Mouse (Mus musculus) small intestine, adult 2 months (tissue): Measurements from ENCODE around the gene Spata32. TPM values are rescaled to one million over a fixed set of nuclear protein-coding genes. Genes with fewer than 3 reads are reported as not detected.
A peak's percentile ranks its signal among the peaks of the same experiment; 100 is the strongest.

Source experiments
- H3K27ac ChIP-seq: fragments of 200-500 bp; 2 replicates; pipeline ENCODE4 v1.5.1; 2012; ENCODE audit warnings: low read depth, low read length, control low read depth, inconsistent platforms; ENCODE audit not compliant: insufficient read depth
- H3K27me3 ChIP-seq: fragments of 200-500 bp; 2 replicates; pipeline ENCODE4 v1.6.1; 2012; ENCODE audit warnings: mild to moderate bottlenecking, moderate library complexity, low read length, inconsistent platforms; ENCODE audit not compliant: control insufficient read depth, insufficient read depth
- H3K36me3 ChIP-seq: fragments of 200-500 bp; 2 replicates; pipeline ENCODE4 v1.6.1; 2012; ENCODE audit warnings: mild to moderate bottlenecking, low read length, control low read depth, inconsistent platforms; ENCODE audit not compliant: control insufficient read depth, insufficient read depth
- H3K4me1 ChIP-seq: fragments of 200-500 bp; 2 replicates; pipeline ENCODE4 v1.6.1; 2012; ENCODE audit warnings: low read length, inconsistent platforms, mixed read lengths; ENCODE audit not compliant: control insufficient read depth, insufficient read depth, insufficient read length
- H3K4me3 ChIP-seq: fragments of 200-500 bp; 2 replicates; pipeline ENCODE4 v1.5.1; 2012; ENCODE audit warnings: low read depth, mild to moderate bottlenecking, control low read depth, inconsistent platforms, low read length, moderate library complexity
- CTCF ChIP-seq: fragments of 200-500 bp; IDR thresholded peaks from 2 replicates; pipeline ENCODE4 v1.5.1; 2012; ENCODE audit warnings: low read depth, mild to moderate bottlenecking, control low read depth, inconsistent platforms, low read length, moderate library complexity, mixed read lengths; ENCODE audit not compliant: insufficient replicate concordance, insufficient read length; ENCODE audit errors: extremely low read depth
- POLR2A ChIP-seq: fragments of 200-500 bp; IDR thresholded peaks from 2 replicates; pipeline ENCODE4 v1.6.1; 2012; ENCODE audit warnings: low read depth, mild to moderate bottlenecking, control low read depth, inconsistent platforms, low read length, moderate library complexity
- WGBS: fragments of 180-500 bp; shearing (Covaris S2); methylation state at CpG from one replicate; pipeline ENCODE4 v1.1.7; 2018; 5-methylcytosine and 5-hydroxymethylcytosine counted together
- polyA plus RNA-seq: library from polyadenylated mRNA; depleted of rRNA; stranded (reverse); fragments of >200 nt; gene quantifications from 2 replicates; pipeline ENCODE4 v1.2.3, GENCODE M21; 2012

The Spata32 gene
- polyA plus RNA-seq, 1 experiment = not detected

- Histone ChIP-seq H3K4me3 (no peak within 1 kb of the TSS), H3K27me3 (no peaks in the 10 kb centered on the region), H3K36me3 (no peaks in the 10 kb centered on the region), H3K4me1 (no peaks in the 10 kb centered on the region), H3K27ac (no peak within 1 kb of the TSS)
- WGBS = 90% methylated on average over 3 of the region's 3 CpGs
- TF ChIP-seq CTCF = no peak
- no peak for TF ChIP-seq POLR2A
Measured at GRCm38 (mm10) chr11:103208458-103208857, 9.8 kb downstream of the Spata32 start, which contains the start of gene 1700023F06Rik. TSS of gene 1700023F06Rik (minus strand) at chr11:103208558.

DNA sequence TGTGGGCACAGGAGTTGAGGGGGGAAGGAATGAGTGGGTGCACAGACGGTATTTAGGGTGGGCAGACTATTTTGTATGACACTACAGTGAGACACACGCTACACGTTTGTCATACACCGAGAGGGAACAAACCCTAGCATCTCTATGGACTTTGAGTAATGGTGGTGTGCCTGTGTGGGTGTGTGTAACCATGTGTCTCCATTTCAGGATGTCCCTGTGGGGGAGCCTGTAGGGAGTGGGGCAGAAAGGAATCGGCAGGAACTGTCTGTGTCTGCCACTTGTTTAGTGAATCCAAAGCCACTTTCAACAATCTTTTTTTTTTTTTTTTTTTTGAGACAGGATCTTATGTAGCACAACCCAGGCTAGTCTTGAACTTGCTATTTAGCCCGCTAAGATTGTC is 12.0 kb downstream of the Spata32 start:
- Histone ChIP-seq H3K27me3 (no peaks in the 10 kb centered on the region), H3K4me1 (no peaks in the 10 kb centered on the region), H3K36me3 (no peaks in the 10 kb centered on the region), H3K4me3 (no peak overlapping the region), H3K27ac (no peak overlapping the region)
- 89% methylated on average over 6 of the region's 6 CpGs for WGBS
- TF ChIP-seq CTCF (no peak), POLR2A (no peak)

GRCm38 (mm10) chr11:103202376-103202775 is 15.9 kb downstream of the Spata32 start:
- H3K36me3 ChIP-seq = no peaks in the 10 kb centered on the region
- TF ChIP-seq POLR2A (no peak), CTCF (no peak)
- H3K27ac ChIP-seq = no peak overlapping the region
- no peak overlapping the region for H3K4me3 ChIP-seq
- H3K27me3 ChIP-seq = peaks cover 15% of the 10 kb centered on the region
- H3K4me1 ChIP-seq = peaks cover 3% of the 10 kb centered on the region

- H3K4me1 ChIP-seq = peaks cover 3% of the 10 kb centered on the region
Measured at GRCm38 (mm10) chr11:103201664-103202063, 16.6 kb downstream of the Spata32 start.

GRCm38 (mm10) chr11:103198911-103199803 is 19.1 kb downstream of the Spata32 start:
- H3K27me3 ChIP-seq = peaks cover 15% of the 10 kb centered on the region

More at GRCm38 (mm10) chr11:103201664-103202063, 16.6 kb downstream of the Spata32 start:
- 40% methylated on average over 6 of the region's 6 CpGs for WGBS
- no peak overlapping the region for H3K27ac ChIP-seq
- TF ChIP-seq POLR2A (no peak), CTCF (no peak)
- no peaks in the 10 kb centered on the region for H3K36me3 ChIP-seq
- H3K4me3 ChIP-seq = no peak overlapping the region
- H3K27me3 ChIP-seq = peaks cover 15% of the 10 kb centered on the region

GRCm38 (mm10) chr11:103198339-103198738 is 19.9 kb downstream of the Spata32 start:
- 24% methylated on average over 16 of the region's 16 CpGs for WGBS
- Histone ChIP-seq H3K27me3 (peaks cover 15% of the 10 kb centered on the region), H3K36me3 (no peaks in the 10 kb centered on the region), H3K4me3 (no peak overlapping the region), H3K27ac (no peak overlapping the region), H3K4me1 (peaks cover 3% of the 10 kb centered on the region)
- no peak for TF ChIP-seq POLR2A
- TF ChIP-seq CTCF = no peak

More at GRCm38 (mm10) chr11:103198911-103199803, 19.1 kb downstream of the Spata32 start:
- no peak overlapping the region for H3K27ac ChIP-seq
- peaks cover 3% of the 10 kb centered on the region for H3K4me1 ChIP-seq
- WGBS = 20% methylated on average over 59 of the region's 59 CpGs
- H3K4me3 ChIP-seq = peak overlapping the region; percentile 45
- TF ChIP-seq POLR2A (no peak), CTCF (no peak)
- H3K36me3 ChIP-seq = no peaks in the 10 kb centered on the region

- H3K27me3 ChIP-seq = peaks cover 18% of the 10 kb centered on the region
- 67% methylated on average over 4 of the region's 4 CpGs for WGBS
- no peak for TF ChIP-seq CTCF
- no peaks in the 10 kb centered on the region for H3K36me3 ChIP-seq
- H3K4me1 ChIP-seq = peaks cover 3% of the 10 kb centered on the region
- H3K4me3 ChIP-seq = no peak overlapping the region
- H3K27ac ChIP-seq = no peak overlapping the region
Measured at GRCm38 (mm10) chr11:103197340-103197739, 20.9 kb downstream of the Spata32 start.
